ENCODE assay signal across 8 mouse cellular contexts in the genomic region with DNA sequence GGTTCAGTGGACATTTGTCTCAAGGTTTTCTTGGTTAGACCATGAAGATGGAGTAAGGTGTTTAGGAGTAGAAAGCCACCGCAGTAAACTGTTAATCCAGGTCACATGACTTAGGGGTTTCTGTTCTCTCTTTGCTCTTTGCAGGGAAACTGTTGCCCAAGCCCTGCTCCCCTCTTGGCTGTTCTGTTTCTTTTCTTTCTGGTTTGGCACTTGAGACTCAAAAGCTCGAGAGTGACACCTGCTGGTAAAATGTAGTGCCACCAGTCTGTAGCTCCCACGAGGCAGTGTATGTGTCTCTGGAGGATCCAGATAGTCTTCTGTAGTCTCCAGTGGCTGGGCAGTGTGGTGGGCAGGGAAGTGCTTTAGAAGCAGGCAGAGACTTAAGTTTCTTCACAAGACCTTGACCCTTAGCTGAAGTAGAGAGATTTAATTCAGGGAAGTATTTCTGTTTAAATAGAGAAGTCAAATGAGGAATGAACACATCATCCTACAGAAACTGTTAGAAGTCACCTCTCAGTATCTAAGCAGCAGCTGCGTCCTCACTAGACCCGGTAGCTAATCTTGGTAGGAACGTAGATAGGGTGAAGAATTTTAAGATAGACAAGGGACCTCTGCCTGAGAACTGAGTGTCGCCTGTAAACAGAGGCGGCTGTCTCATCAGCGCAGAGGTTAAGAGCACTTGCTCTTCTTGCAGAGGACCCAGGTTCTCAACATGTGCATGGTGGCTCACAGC. TPM values are rescaled to one million over a fixed set of nuclear protein-coding genes. Genes with fewer than 3 reads are reported as not detected.
A peak's percentile ranks its signal among the peaks of the same experiment; 100 is the strongest.
DNase-seq lines count a peak whose midpoint lies in the region; ATAC-seq and TF ChIP-seq lines count a peak whose summit lies in the region.

No protein-coding gene starts in this region.

- H3K36me3 ChIP-seq in forebrain, embryonic 10.5 days (replicated peaks) = 0 out of 2 replicates have a peak, but pooled peaks cover 3% of the 10 kb centered on the region
- no peaks in the 10 kb centered on the region for H3K36me3 ChIP-seq in heart, embryonic 15.5 days
- H3K36me3 ChIP-seq in liver, embryonic 14.5 days (replicated peaks; ENCODE audit: control insufficient read depth, insufficient read depth, low read depth) = no peaks in the 10 kb centered on the region
- H3K36me3 ChIP-seq in neural tube, embryonic 11.5 days (ENCODE audit: control insufficient read depth, insufficient read depth, low read length) = no peaks in the 10 kb centered on the region
- no peaks in the 10 kb centered on the region for H3K36me3 ChIP-seq in testis, adult 2 months (ENCODE audit: control insufficient read depth, insufficient read depth, low read length)

- peak; percentile 47 to 64 for DNase-seq in CD8-positive naive resting alpha-beta T cell, adult 2 months (ENCODE audit: low read depth in 2 of 2, low spot score in 2 of 2)
- DNase-seq in c-Kit-negative CD71-positive TER-119-positive erythroid progenitor cells, embryonic 14.5 days (ENCODE audit: low read depth, low spot score) = peak; percentile 40
- DNase-seq in forebrain, embryonic 10.5 days (ENCODE audit: extremely low spot score, low spot score) = peak; percentile 67
- DNase-seq in kidney, postnatal 14 days = peak; percentile 86
- DNase-seq in liver, embryonic 14.5 days (ENCODE audit: low read depth in 3 of 3, low spot score in 3 of 3) = peak; percentile 54 to 62 (median 57)
- DNase-seq in neural tube, embryonic 11.5 days (ENCODE audit: low spot score) = peak; percentile 80

- WGBS in forebrain, embryonic 10.5 days = 61% methylated on average over 9 of the region's 9 CpGs
- 33% methylated on average over 9 of the region's 9 CpGs for WGBS in heart, embryonic 15.5 days
- WGBS in liver, embryonic 14.5 days (ENCODE audit: insufficient replicate concordance) = 38% methylated on average over 9 of the region's 9 CpGs
- whole genome bisulfite sequencing in neural tube, embryonic 11.5 days = 62% methylated on average over 9 of the region's 9 CpGs

- peaks cover 13% of the 10 kb centered on the region for H3K4me1 ChIP-seq in forebrain, embryonic 10.5 days
- peaks cover 19% of the 10 kb centered on the region for H3K4me1 ChIP-seq in heart, embryonic 15.5 days (replicated peaks)
- H3K4me1 ChIP-seq in liver, embryonic 14.5 days (replicated peaks; ENCODE audit: control insufficient read depth in 2 of 2, insufficient read depth in 2 of 2, low read length in 1 of 2) = peaks cover 0 to 3% of the 10 kb centered on the region in 2 experiments; a peak in 2 of 4 replicates
- H3K4me1 ChIP-seq in neural tube, embryonic 11.5 days (ENCODE audit: control insufficient read depth, insufficient read depth, low read length) = no peaks in the 10 kb centered on the region
- no peaks in the 10 kb centered on the region for H3K4me1 ChIP-seq in testis, adult 2 months (ENCODE audit: control insufficient read depth, insufficient read depth, low read length)

- H3K4me3 ChIP-seq in forebrain, embryonic 10.5 days = no peak overlapping the region
- H3K4me3 ChIP-seq in heart, embryonic 15.5 days = no peak overlapping the region
- no peak overlapping the region for H3K4me3 ChIP-seq in liver, embryonic 14.5 days (ENCODE audit: insufficient read depth in 1 of 2, low read depth in 2 of 2, low read length in 2 of 2)
- H3K4me3 ChIP-seq in neural tube, embryonic 11.5 days (ENCODE audit: low read depth, low read length) = no peak overlapping the region
- H3K4me3 ChIP-seq in testis, adult 2 months (ENCODE audit: control insufficient read depth, low read depth, low read length) = no peak overlapping the region

- H3K9me3 ChIP-seq in forebrain, embryonic 10.5 days = no peaks in the 10 kb centered on the region
- no peaks in the 10 kb centered on the region for H3K9me3 ChIP-seq in heart, embryonic 15.5 days (replicated peaks)
- no peaks in the 10 kb centered on the region for H3K9me3 ChIP-seq in liver, embryonic 14.5 days (ENCODE audit: control insufficient read depth, low read length)
- no peaks in the 10 kb centered on the region for H3K9me3 ChIP-seq in neural tube, embryonic 11.5 days (ENCODE audit: control insufficient read depth, low read length)

- TF ChIP-seq CTCF in liver, embryonic 14.5 days (IDR thresholded peaks at IDR 0.05; ENCODE audit: low read depth) = peak; percentile 86
- TF ChIP-seq CTCF in testis, adult 2 months (IDR thresholded peaks at IDR 0.05; ENCODE audit: control insufficient read depth, insufficient read depth, insufficient replicate concordance, low read depth, low read length) = peak; percentile 20; the same call in 1 of the 2 replicates

- H3K4me2 ChIP-seq in heart, embryonic 15.5 days = 0 out of 2 replicates have a peak overlapping the region, but pooled peaks have one; percentile 4
- H3K4me2 ChIP-seq in liver, embryonic 14.5 days (ENCODE audit: low read depth) = no peak overlapping the region
- no peak overlapping the region for H3K4me2 ChIP-seq in neural tube, embryonic 11.5 days (ENCODE audit: low read depth)

- no peak overlapping the region; the same call in 1 of the 2 replicates for H3K9ac ChIP-seq in heart, embryonic 15.5 days
- H3K9ac ChIP-seq in liver, embryonic 14.5 days (replicated peaks) = no peak overlapping the region
- no peak overlapping the region for H3K9ac ChIP-seq in neural tube, embryonic 11.5 days (ENCODE audit: low read length)

- TF ChIP-seq POLR2A in testis, adult 2 months (IDR thresholded peaks at IDR 0.05; ENCODE audit: control insufficient read depth, low read depth, low read length) = no peak

- TF ChIP-seq EP300 in liver, embryonic 14.5 days (IDR thresholded peaks at IDR 0.05; ENCODE audit: low read depth) = no peak

- ATAC-seq in heart, embryonic 15.5 days (replicated peaks; ENCODE audit: insufficient number of reproducible peaks, insufficient read depth, low FRiP score, low read depth) = peak; percentile 72; the same call in 1 of the 2 replicates
- peak; percentile 41; the same call in 1 of the 2 replicates for ATAC-seq in liver, embryonic 14.5 days (ENCODE audit: insufficient read depth)
- ATAC-seq in neural tube, embryonic 11.5 days (ENCODE audit: insufficient read depth, low FRiP score, low TSS enrichment) = peak; percentile 60

- no peak overlapping the region for H3K27ac ChIP-seq in forebrain, embryonic 10.5 days
- H3K27ac ChIP-seq in heart, embryonic 15.5 days = peak overlapping the region; percentile 68
- H3K27ac ChIP-seq in liver, embryonic 14.5 days = no peak overlapping the region
- H3K27ac ChIP-seq in neural tube, embryonic 11.5 days (ENCODE audit: low read depth, low read length) = no peak overlapping the region
- no peak overlapping the region for H3K27ac ChIP-seq in testis, adult 2 months (ENCODE audit: control insufficient read depth, insufficient read depth, low read depth, low read length)

- no peaks in the 10 kb centered on the region for H3K27me3 ChIP-seq in forebrain, embryonic 10.5 days (ENCODE audit: poor library complexity, severe bottlenecking)
- H3K27me3 ChIP-seq in heart, embryonic 15.5 days = no peaks in the 10 kb centered on the region
- H3K27me3 ChIP-seq in liver, embryonic 14.5 days (ENCODE audit: control insufficient read depth, insufficient read depth, low read length) = no peaks in the 10 kb centered on the region
- no peaks in the 10 kb centered on the region for H3K27me3 ChIP-seq in neural tube, embryonic 11.5 days (ENCODE audit: control insufficient read depth, insufficient read depth, low read length)
- H3K27me3 ChIP-seq in testis, adult 2 months (ENCODE audit: control insufficient read depth, insufficient read depth, low read length) = no peaks in the 10 kb centered on the region

RNA-seq across cellular contexts. Expression of a gene that starts 43.8 kb away (rescaled TPM):
- not detected in 2 replicates for polyA plus RNA-seq in forebrain, embryonic 10.5 days (2016; fragmentation: Nextera tagmentation; extraction: Ambion mirVana)
- polyA plus RNA-seq in heart, embryonic 15.5 days (2015; fragmentation: Nextera tagmentation; extraction: Ambion mirVana) = 1.2 and 14.3 TPM in 2 replicates
- not detected in 2 replicates for polyA plus RNA-seq in liver, embryonic 14.5 days (2012; rRNA removed)
- polyA plus RNA-seq in liver, embryonic 14.5 days (2014; fragmentation: Nextera tagmentation; extraction: Ambion mirVana) = not detected in 2 replicates
- not detected in 2 replicates for polyA plus RNA-seq in neural tube, embryonic 11.5 days (2014; fragmentation: Nextera tagmentation; extraction: Ambion mirVana)
- polyA plus RNA-seq in testis, adult 2 months (2012; rRNA removed) = 0.04 and 0.94 TPM in 2 replicates
